Mouse (Mus musculus): ENCODE results near the gene 1700012P22Rik. TPM values are rescaled to one million over a fixed set of nuclear protein-coding genes. Genes with fewer than 3 reads are reported as not detected.
A peak's percentile ranks its signal among the peaks of the same experiment; 100 is the strongest.

The 1700012P22Rik gene
- polyA plus RNA-seq (2012; ENCODE audit: insufficient read depth, low replicate concordance), result not detected in 2 replicates

- no peak within 1 kb of the TSS for H3K4me3 ChIP-seq (replicated peaks)
These were observed at the start of gene 1700012P22Rik for GRCm38 (mm10) chr4:144438672-144439071. Gene 1700012P22Rik (minus strand): TSS chr4:144438772.

GRCm38 (mm10) chr4:144468091-144468490, 29.5 kb upstream of the 1700012P22Rik start:
- Histone ChIP-seq H3K4me3 (replicated peaks) (no peak overlapping the region), H3K9me3 (peaks cover 7% of the 10 kb centered on the region; the same call in 1 of the 2 replicates), H3K36me3 (replicated peaks; ENCODE audit: low read length) (no peaks in the 10 kb centered on the region), H3K4me1 (no peaks in the 10 kb centered on the region), H3K27me3 (replicated peaks) (no peaks in the 10 kb centered on the region)
- no peak for TF ChIP-seq FLI1 (IDR thresholded peaks at IDR 0.05; ENCODE audit: low read length)
- no peak for TF ChIP-seq GATA1 (IDR thresholded peaks at IDR 0.05; ENCODE audit: borderline replicate concordance, low read length)

More at GRCm38 (mm10) chr4:144438672-144439071, at the start of gene 1700012P22Rik:
- Histone ChIP-seq H3K36me3 (replicated peaks; ENCODE audit: low read length) (no peaks in the 10 kb centered on the region), H3K9me3 (peaks cover 8% of the 10 kb centered on the region; the same call in 1 of the 2 replicates), H3K27me3 (replicated peaks) (no peaks in the 10 kb centered on the region), H3K4me1 (no peaks in the 10 kb centered on the region)
- no peak for TF ChIP-seq FLI1 (IDR thresholded peaks at IDR 0.05; ENCODE audit: low read length)
- TF ChIP-seq GATA1 (IDR thresholded peaks at IDR 0.05; ENCODE audit: borderline replicate concordance, low read length), result no peak

GRCm38 (mm10) chr4:144465206-144465605, 26.6 kb upstream of the 1700012P22Rik start:
- no peak for TF ChIP-seq FLI1 (IDR thresholded peaks at IDR 0.05; ENCODE audit: low read length)
- no peak for TF ChIP-seq GATA1 (IDR thresholded peaks at IDR 0.05; ENCODE audit: borderline replicate concordance, low read length)
- Histone ChIP-seq H3K36me3 (replicated peaks; ENCODE audit: low read length) (no peaks in the 10 kb centered on the region), H3K9me3 (peaks cover 10% of the 10 kb centered on the region), H3K4me3 (replicated peaks) (no peak overlapping the region), H3K27me3 (replicated peaks) (no peaks in the 10 kb centered on the region), H3K4me1 (no peaks in the 10 kb centered on the region)

- H3K4me1 ChIP-seq, result no peaks in the 10 kb centered on the region
- no peak for TF ChIP-seq FLI1 (IDR thresholded peaks at IDR 0.05; ENCODE audit: low read length)
- peaks cover 13% of the 10 kb centered on the region for H3K9me3 ChIP-seq
- no peaks in the 10 kb centered on the region for H3K27me3 ChIP-seq (replicated peaks)
- H3K36me3 ChIP-seq (replicated peaks; ENCODE audit: low read length), result no peaks in the 10 kb centered on the region
- peak within 1 kb of the TSS; percentile 8 for H3K4me3 ChIP-seq (replicated peaks)
These were observed 25.1 kb upstream of the 1700012P22Rik start, which contains the start of gene Aadacl3 for GRCm38 (mm10) chr4:144463656-144464055. Gene Aadacl3 (minus strand): TSS chr4:144463756.

GRCm38 (mm10) chr4:144453217-144453616, 14.6 kb upstream of the 1700012P22Rik start, which contains the start of gene Gm9944:
Gene Gm9944 (minus strand): TSS chr4:144453317.
- Histone ChIP-seq H3K36me3 (replicated peaks; ENCODE audit: low read length) (no peaks in the 10 kb centered on the region), H3K4me3 (replicated peaks) (no peak within 1 kb of the TSS), H3K4me1 (no peaks in the 10 kb centered on the region), H3K27me3 (replicated peaks) (no peaks in the 10 kb centered on the region), H3K9me3 (no peaks in the 10 kb centered on the region; the same call in 1 of the 2 replicates)
- no peak for TF ChIP-seq GATA1 (IDR thresholded peaks at IDR 0.05; ENCODE audit: borderline replicate concordance, low read length)
- TF ChIP-seq FLI1 (IDR thresholded peaks at IDR 0.05; ENCODE audit: low read length), result no peak

- TF ChIP-seq FLI1 (IDR thresholded peaks at IDR 0.05; ENCODE audit: low read length), result no peak
- Histone ChIP-seq H3K27me3 (replicated peaks) (no peaks in the 10 kb centered on the region), H3K4me3 (replicated peaks) (no peak overlapping the region), H3K4me1 (no peaks in the 10 kb centered on the region), H3K9me3 (no peaks in the 10 kb centered on the region; the same call in 1 of the 2 replicates), H3K36me3 (replicated peaks; ENCODE audit: low read length) (no peaks in the 10 kb centered on the region)
These were observed 10.0 kb upstream of the 1700012P22Rik start for GRCm38 (mm10) chr4:144448546-144448945.

- H3K4me3 ChIP-seq (replicated peaks), result no peak overlapping the region
- no peaks in the 10 kb centered on the region for H3K27me3 ChIP-seq (replicated peaks)
- TF ChIP-seq GATA1 (IDR thresholded peaks at IDR 0.05; ENCODE audit: borderline replicate concordance, low read length) (no peak), FLI1 (IDR thresholded peaks at IDR 0.05; ENCODE audit: low read length) (no peak)
- H3K4me1 ChIP-seq, result no peaks in the 10 kb centered on the region
- H3K9me3 ChIP-seq, result peaks cover 8% of the 10 kb centered on the region; the same call in 1 of the 2 replicates
- H3K36me3 ChIP-seq (replicated peaks; ENCODE audit: low read length), result no peaks in the 10 kb centered on the region
These were observed 3.0 kb upstream of the 1700012P22Rik start for GRCm38 (mm10) chr4:144441582-144441981.

- H3K36me3 ChIP-seq (replicated peaks; ENCODE audit: low read length), result no peaks in the 10 kb centered on the region
- TF ChIP-seq GATA1 (IDR thresholded peaks at IDR 0.05; ENCODE audit: borderline replicate concordance, low read length) (no peak), FLI1 (IDR thresholded peaks at IDR 0.05; ENCODE audit: low read length) (no peak)
- H3K9me3 ChIP-seq, result peaks cover 8% of the 10 kb centered on the region; the same call in 1 of the 2 replicates
- H3K4me1 ChIP-seq, result no peaks in the 10 kb centered on the region
- no peak overlapping the region for H3K4me3 ChIP-seq (replicated peaks)
- H3K27me3 ChIP-seq (replicated peaks), result no peaks in the 10 kb centered on the region
These were observed 2.5 kb upstream of the 1700012P22Rik start for GRCm38 (mm10) chr4:144441095-144441494.

GRCm38 (mm10) chr4:144433216-144433615, 5.4 kb downstream of the 1700012P22Rik start:
- no peak for TF ChIP-seq FLI1 (IDR thresholded peaks at IDR 0.05; ENCODE audit: low read length)
- no peak for TF ChIP-seq GATA1 (IDR thresholded peaks at IDR 0.05; ENCODE audit: borderline replicate concordance, low read length)
- no peaks in the 10 kb centered on the region for H3K4me1 ChIP-seq
- H3K36me3 ChIP-seq (replicated peaks; ENCODE audit: low read length), result no peaks in the 10 kb centered on the region
- H3K4me3 ChIP-seq (replicated peaks), result no peak overlapping the region
- no peaks in the 10 kb centered on the region for H3K9me3 ChIP-seq
- H3K27me3 ChIP-seq (replicated peaks), result no peaks in the 10 kb centered on the region

GRCm38 (mm10) chr4:144430723-144431122, 7.8 kb downstream of the 1700012P22Rik start:
- H3K4me3 ChIP-seq (replicated peaks), result no peak overlapping the region
- no peaks in the 10 kb centered on the region for H3K36me3 ChIP-seq (replicated peaks; ENCODE audit: low read length)
- H3K9me3 ChIP-seq, result no peaks in the 10 kb centered on the region
- H3K27me3 ChIP-seq (replicated peaks), result no peaks in the 10 kb centered on the region
- no peak for TF ChIP-seq GATA1 (IDR thresholded peaks at IDR 0.05; ENCODE audit: borderline replicate concordance, low read length)
- no peak for TF ChIP-seq FLI1 (IDR thresholded peaks at IDR 0.05; ENCODE audit: low read length)
- no peaks in the 10 kb centered on the region for H3K4me1 ChIP-seq
